Mouse (Mus musculus): Measurements from ENCODE around the gene Atp2a2. TPM values are rescaled to one million over a fixed set of nuclear protein-coding genes. Genes with fewer than 3 reads are reported as not detected.

Gene Atp2a2
- polyA plus RNA-seq (2012; rRNA removed) (18.9 and 25.9 TPM in 2 replicates), polyA plus RNA-seq (2014; fragmentation: Nextera tagmentation; extraction: Ambion mirVana) (12.8 and 13.1 TPM in 2 replicates)

DNA sequence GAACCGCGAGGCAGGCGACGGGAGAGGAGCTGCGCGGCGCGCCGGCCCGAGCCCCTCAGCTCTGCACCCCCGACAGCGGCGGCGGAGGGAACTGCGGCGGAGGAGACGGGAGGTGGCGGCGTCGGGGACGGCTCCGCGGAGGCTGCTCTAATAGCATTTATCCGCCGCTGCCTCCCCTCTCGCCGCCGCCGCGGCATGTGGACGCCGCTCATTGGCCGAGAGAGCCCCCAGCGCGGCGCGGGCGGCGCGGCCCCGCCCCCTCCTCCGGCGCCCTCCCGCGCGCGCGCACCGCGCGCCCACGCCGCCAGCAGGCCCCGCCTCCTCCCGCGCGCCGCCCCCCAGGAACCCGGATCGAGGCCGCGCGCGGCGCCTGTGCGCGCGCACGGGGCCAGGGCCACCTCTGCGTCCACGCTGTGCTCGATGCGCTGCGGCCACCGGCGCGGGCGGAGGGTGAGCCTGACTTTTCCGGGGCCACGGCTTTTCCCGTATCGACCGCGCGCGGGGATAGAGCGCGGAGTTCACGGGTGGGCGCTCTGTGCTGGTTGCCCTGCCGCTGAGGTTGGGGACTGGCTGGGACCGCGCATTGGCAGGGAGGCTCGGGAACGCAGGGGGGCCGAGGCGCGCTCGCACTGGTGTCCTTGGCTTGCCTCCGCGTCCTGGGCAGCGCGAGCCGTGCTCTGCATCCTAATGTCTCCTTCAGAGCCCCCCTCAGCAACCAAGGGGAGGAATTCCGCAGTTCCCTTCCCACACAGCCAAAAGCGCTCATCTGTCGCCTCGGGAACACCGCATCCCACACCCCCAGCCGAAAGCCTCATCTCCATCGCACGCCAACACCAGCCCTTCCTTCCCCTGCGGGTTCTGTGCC is at the start of gene Atp2a2:
TSS of gene Atp2a2 (minus strand) at position 149 of the 865 bp plus-strand sequence.
- peak; percentile 91 for ATAC-seq (ENCODE audit: insufficient read depth)
- under 1% methylated on average over 87 of the region's 113 CpGs for WGBS (ENCODE audit: insufficient replicate concordance)

DNA sequence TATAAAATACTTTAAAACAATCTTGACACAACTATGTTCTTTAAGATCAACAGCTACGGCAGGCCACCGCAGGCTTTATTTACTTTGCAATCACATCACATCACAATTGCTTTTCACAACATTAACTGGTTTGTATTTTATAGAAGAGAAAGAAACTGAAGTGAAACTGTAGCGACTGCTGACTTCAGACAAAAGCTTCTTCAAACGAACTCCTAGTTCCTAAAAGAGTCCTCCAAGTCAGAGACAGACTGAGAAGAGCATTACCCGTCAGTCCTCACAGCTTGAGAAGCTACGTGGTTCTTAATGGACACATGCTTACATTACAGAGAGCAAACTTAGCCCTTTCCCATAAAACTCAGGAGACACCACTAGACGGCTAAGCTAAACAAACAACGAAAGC is 48.4 kb upstream of the Atp2a2 start:
- Histone ChIP-seq H3K4me3 (ENCODE audit: insufficient read depth in 1 of 2, low read depth in 2 of 2, low read length in 2 of 2) (no peak overlapping the region), H3K9me3 (ENCODE audit: control insufficient read depth, low read length) (no peaks in the 10 kb centered on the region), H3K4me2 (ENCODE audit: low read depth) (no peak overlapping the region), H3K27ac (no peak overlapping the region), H3K36me3 (replicated peaks; ENCODE audit: control insufficient read depth, insufficient read depth, low read depth) (no peaks in the 10 kb centered on the region), H3K9ac (replicated peaks) (no peak overlapping the region), H3K27me3 (ENCODE audit: control insufficient read depth, insufficient read depth, low read length) (no peaks in the 10 kb centered on the region), H3K4me1 (replicated peaks; ENCODE audit: control insufficient read depth in 2 of 2, insufficient read depth in 2 of 2, low read length in 1 of 2) (peaks cover 0 to 12% of the 10 kb centered on the region in 2 experiments; a peak in 2 of 4 replicates)
- 56% methylated on average over 8 of the region's 8 CpGs for WGBS (ENCODE audit: insufficient replicate concordance)
- no peak for TF ChIP-seq CTCF (IDR thresholded peaks at IDR 0.05; ENCODE audit: low read depth)
- TF ChIP-seq EP300 (IDR thresholded peaks at IDR 0.05; ENCODE audit: low read depth): no peak
- DNase-seq (ENCODE audit: low read depth in 3 of 3, low spot score in 3 of 3) (no peak), ATAC-seq (ENCODE audit: insufficient read depth) (no peak)

More for the DNA sequence above, at the start of gene Atp2a2:
- H3K27ac ChIP-seq: peak within 1 kb of the TSS; percentile 70
- peak within 1 kb of the TSS; percentile 71 to 81 for H3K4me3 ChIP-seq (ENCODE audit: insufficient read depth in 1 of 2, low read depth in 2 of 2, low read length in 2 of 2)
- H3K4me2 ChIP-seq (ENCODE audit: low read depth): peak within 1 kb of the TSS; percentile 97
- H3K9me3 ChIP-seq (ENCODE audit: control insufficient read depth, low read length): peaks cover 3% of the 10 kb centered on the region
- DNase-seq (ENCODE audit: low read depth in 3 of 3, low spot score in 3 of 3): peak; percentile 80 to 83 (median 81)
- TF ChIP-seq EP300 (IDR thresholded peaks at IDR 0.05; ENCODE audit: low read depth): no peak
- peak; percentile 45 for TF ChIP-seq CTCF (IDR thresholded peaks at IDR 0.05; ENCODE audit: low read depth)
- peaks cover 8 to 10% of the 10 kb centered on the region in 2 experiments for H3K4me1 ChIP-seq (replicated peaks; ENCODE audit: control insufficient read depth in 2 of 2, insufficient read depth in 2 of 2, low read length in 1 of 2)
- no peaks in the 10 kb centered on the region; the same call in 1 of the 2 replicates for H3K27me3 ChIP-seq (ENCODE audit: control insufficient read depth, insufficient read depth, low read length)
- peaks cover 8% of the 10 kb centered on the region for H3K36me3 ChIP-seq (replicated peaks; ENCODE audit: control insufficient read depth, insufficient read depth, low read depth)
- H3K9ac ChIP-seq (replicated peaks): peak within 1 kb of the TSS; percentile 83

DNA sequence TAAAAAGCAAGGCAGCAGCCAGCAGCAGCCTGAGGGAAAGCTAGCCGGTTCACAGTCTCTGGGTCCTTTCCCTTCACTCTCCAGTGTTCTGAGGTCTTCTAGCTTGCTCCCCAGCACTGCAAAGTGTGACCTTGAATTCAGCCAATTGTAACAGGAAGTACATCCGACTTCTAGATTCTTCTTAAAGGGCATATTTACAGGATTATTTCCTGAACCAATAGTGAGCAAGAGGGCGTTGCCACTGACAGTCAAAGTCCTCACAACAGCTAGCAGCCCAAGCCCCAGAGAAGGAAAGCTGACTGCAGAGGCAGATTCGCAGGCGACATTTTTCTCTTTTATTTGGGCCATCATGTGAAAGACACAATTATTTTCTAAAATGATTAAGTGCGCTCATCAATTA is 46.6 kb upstream of the Atp2a2 start:
- H3K27me3 ChIP-seq (ENCODE audit: control insufficient read depth, insufficient read depth, low read length): no peaks in the 10 kb centered on the region
- TF ChIP-seq EP300 (IDR thresholded peaks at IDR 0.05; ENCODE audit: low read depth) (no peak), CTCF (IDR thresholded peaks at IDR 0.05; ENCODE audit: low read depth) (no peak)
- no peak for DNase-seq (ENCODE audit: low read depth in 3 of 3, low spot score in 3 of 3)
- ATAC-seq (ENCODE audit: insufficient read depth): no peak
- peaks cover 0 to 12% of the 10 kb centered on the region in 2 experiments; a peak in 2 of 4 replicates for H3K4me1 ChIP-seq (replicated peaks; ENCODE audit: control insufficient read depth in 2 of 2, insufficient read depth in 2 of 2, low read length in 1 of 2)
- H3K36me3 ChIP-seq (replicated peaks; ENCODE audit: control insufficient read depth, insufficient read depth, low read depth): no peaks in the 10 kb centered on the region
- 41% methylated on average over 6 of the region's 6 CpGs for WGBS (ENCODE audit: insufficient replicate concordance)
- no peak overlapping the region for H3K4me3 ChIP-seq (ENCODE audit: insufficient read depth in 1 of 2, low read depth in 2 of 2, low read length in 2 of 2)
- H3K4me2 ChIP-seq (ENCODE audit: low read depth): no peak overlapping the region
- H3K9ac ChIP-seq (replicated peaks): no peak overlapping the region
- H3K27ac ChIP-seq: no peak overlapping the region
- H3K9me3 ChIP-seq (ENCODE audit: control insufficient read depth, low read length): no peaks in the 10 kb centered on the region

DNA sequence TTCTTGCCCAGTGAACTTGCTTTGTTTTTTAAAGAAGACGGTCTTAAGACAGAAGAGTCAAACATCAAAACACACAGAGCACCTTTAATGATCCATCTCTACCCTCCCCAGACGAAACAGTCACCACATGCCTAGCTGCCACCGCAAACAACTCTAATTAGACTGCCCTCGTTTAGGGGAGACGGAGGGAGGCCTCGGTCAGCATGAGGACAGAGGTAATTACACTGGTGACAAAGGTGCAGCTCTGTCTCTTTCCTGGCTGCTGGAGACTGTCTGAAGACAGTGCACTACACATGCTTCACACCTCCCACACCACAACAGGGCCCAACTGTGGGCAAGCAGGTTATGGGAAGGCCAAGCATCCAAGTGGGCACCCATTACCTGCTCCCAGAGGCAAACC is 45.8 kb upstream of the Atp2a2 start:
- Histone ChIP-seq H3K4me3 (ENCODE audit: insufficient read depth in 1 of 2, low read depth in 2 of 2, low read length in 2 of 2) (no peak overlapping the region), H3K9ac (replicated peaks) (no peak overlapping the region), H3K36me3 (replicated peaks; ENCODE audit: control insufficient read depth, insufficient read depth, low read depth) (no peaks in the 10 kb centered on the region), H3K4me1 (replicated peaks; ENCODE audit: control insufficient read depth in 2 of 2, insufficient read depth in 2 of 2, low read length in 1 of 2) (peaks cover 0 to 12% of the 10 kb centered on the region in 2 experiments; a peak in 2 of 4 replicates), H3K27ac (no peak overlapping the region), H3K4me2 (ENCODE audit: low read depth) (no peak overlapping the region), H3K9me3 (ENCODE audit: control insufficient read depth, low read length) (no peaks in the 10 kb centered on the region), H3K27me3 (ENCODE audit: control insufficient read depth, insufficient read depth, low read length) (no peaks in the 10 kb centered on the region)
- DNase-seq (ENCODE audit: low read depth in 3 of 3, low spot score in 3 of 3) (no peak), ATAC-seq (ENCODE audit: insufficient read depth) (no peak)
- 58% methylated on average over 6 of the region's 6 CpGs for WGBS (ENCODE audit: insufficient replicate concordance)
- TF ChIP-seq CTCF (IDR thresholded peaks at IDR 0.05; ENCODE audit: low read depth): no peak
- no peak for TF ChIP-seq EP300 (IDR thresholded peaks at IDR 0.05; ENCODE audit: low read depth)

DNA sequence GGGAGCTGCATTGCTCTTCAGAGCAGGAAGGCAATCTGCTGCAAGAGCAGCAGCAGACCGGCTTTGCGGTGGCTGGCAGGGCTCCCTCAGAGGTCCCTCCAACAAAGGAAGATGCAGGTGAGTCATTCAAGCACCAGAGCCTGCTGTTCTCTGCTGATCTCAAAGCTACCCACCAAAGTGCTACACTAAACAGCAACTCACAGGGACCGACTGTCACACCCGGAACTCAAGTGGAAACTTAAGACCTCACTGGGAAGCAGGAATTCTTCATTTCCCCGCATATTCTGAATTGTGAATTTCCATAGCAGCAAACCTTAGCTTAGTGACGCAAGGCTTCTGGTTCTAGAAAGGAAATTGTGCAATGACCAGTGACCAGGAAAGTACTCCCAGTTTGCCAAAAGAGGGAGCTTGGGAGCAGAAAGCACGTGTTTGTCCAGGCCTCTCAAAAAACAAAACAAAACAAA is 45.3 kb upstream of the Atp2a2 start:
- DNase-seq (ENCODE audit: low read depth in 3 of 3, low spot score in 3 of 3) (peak in 1 of 3 experiments; percentile 30), ATAC-seq (ENCODE audit: insufficient read depth) (no peak)
- WGBS (ENCODE audit: insufficient replicate concordance): 17% methylated on average over 7 of the region's 7 CpGs
- H3K4me1 ChIP-seq (replicated peaks; ENCODE audit: control insufficient read depth in 2 of 2, insufficient read depth in 2 of 2, low read length in 1 of 2): peaks cover 0 to 12% of the 10 kb centered on the region in 2 experiments; a peak in 2 of 4 replicates
- TF ChIP-seq EP300 (IDR thresholded peaks at IDR 0.05; ENCODE audit: low read depth): no peak
- TF ChIP-seq CTCF (IDR thresholded peaks at IDR 0.05; ENCODE audit: low read depth): peak; percentile 35; the same call in 1 of the 2 replicates
- no peak overlapping the region for H3K4me2 ChIP-seq (ENCODE audit: low read depth)
- H3K27ac ChIP-seq: no peak overlapping the region
- H3K36me3 ChIP-seq (replicated peaks; ENCODE audit: control insufficient read depth, insufficient read depth, low read depth): no peaks in the 10 kb centered on the region
- no peaks in the 10 kb centered on the region for H3K27me3 ChIP-seq (ENCODE audit: control insufficient read depth, insufficient read depth, low read length)
- no peak overlapping the region for H3K9ac ChIP-seq (replicated peaks)
- H3K9me3 ChIP-seq (ENCODE audit: control insufficient read depth, low read length): no peaks in the 10 kb centered on the region
- no peak overlapping the region for H3K4me3 ChIP-seq (ENCODE audit: insufficient read depth in 1 of 2, low read depth in 2 of 2, low read length in 2 of 2)
